Mouse (Mus musculus): ENCODE measurements around the gene Rgcc. TPM values are rescaled to one million over a fixed set of nuclear protein-coding genes. Genes with fewer than 3 reads are reported as not detected.

Gene Rgcc
- 226 and 293 TPM in 2 replicates for polyA plus RNA-seq (2012; rRNA removed)
- polyA plus RNA-seq (2014; fragmentation: Nextera tagmentation; extraction: Ambion mirVana): 357 and 375 TPM in 2 replicates

DNA sequence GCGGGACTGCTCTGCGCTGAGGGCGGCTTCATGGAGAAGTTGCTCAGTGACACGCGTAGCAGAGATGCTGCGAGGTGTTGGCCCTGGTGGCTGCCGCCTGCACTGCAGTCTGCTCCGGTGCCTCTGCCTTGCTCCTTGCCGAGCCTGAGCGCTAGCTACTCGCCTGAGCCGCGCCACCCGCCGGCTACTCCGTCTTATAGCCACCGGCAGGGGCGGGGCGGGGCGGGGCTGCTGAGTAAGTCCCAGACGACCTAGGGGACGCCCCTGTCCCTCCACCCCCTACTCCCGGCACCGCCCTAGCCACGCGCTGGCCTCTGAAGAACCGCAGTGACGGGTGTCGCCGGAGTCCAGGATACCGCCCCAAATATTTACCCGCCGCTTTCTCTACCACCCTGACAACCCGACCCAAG is at the start of gene Rgcc:
TSS of gene Rgcc (minus strand) at position 180 of the 410 bp plus-strand sequence.
- peak; percentile 93 to 94 (median 94) for DNase-seq (ENCODE audit: low read depth in 3 of 3, low spot score in 3 of 3)
- Histone ChIP-seq H3K9ac (replicated peaks) (peak within 1 kb of the TSS; percentile 95), H3K27ac (peak within 1 kb of the TSS; percentile 92), H3K36me3 (replicated peaks; ENCODE audit: control insufficient read depth, insufficient read depth, low read depth) (peaks cover 22% of the 10 kb centered on the region), H3K9me3 (ENCODE audit: control insufficient read depth, low read length) (no peaks in the 10 kb centered on the region), H3K4me1 (replicated peaks; ENCODE audit: control insufficient read depth in 2 of 2, insufficient read depth in 2 of 2, low read length in 1 of 2) (peaks cover 48 to 61% of the 10 kb centered on the region in 2 experiments), H3K4me3 (ENCODE audit: insufficient read depth in 1 of 2, low read depth in 2 of 2, low read length in 2 of 2) (peak within 1 kb of the TSS; percentile 78), H3K27me3 (ENCODE audit: control insufficient read depth, insufficient read depth, low read length) (no peaks in the 10 kb centered on the region), H3K4me2 (ENCODE audit: low read depth) (peak within 1 kb of the TSS; percentile 91)
- TF ChIP-seq CTCF (IDR thresholded peaks at IDR 0.05; ENCODE audit: low read depth): peak; percentile 98
- peak; percentile 65; the same call in 1 of the 2 replicates for TF ChIP-seq EP300 (IDR thresholded peaks at IDR 0.05; ENCODE audit: low read depth)
- ATAC-seq (ENCODE audit: insufficient read depth): peak; percentile 95
- WGBS (ENCODE audit: insufficient replicate concordance): under 1% methylated on average over 34 of the region's 34 CpGs

DNA sequence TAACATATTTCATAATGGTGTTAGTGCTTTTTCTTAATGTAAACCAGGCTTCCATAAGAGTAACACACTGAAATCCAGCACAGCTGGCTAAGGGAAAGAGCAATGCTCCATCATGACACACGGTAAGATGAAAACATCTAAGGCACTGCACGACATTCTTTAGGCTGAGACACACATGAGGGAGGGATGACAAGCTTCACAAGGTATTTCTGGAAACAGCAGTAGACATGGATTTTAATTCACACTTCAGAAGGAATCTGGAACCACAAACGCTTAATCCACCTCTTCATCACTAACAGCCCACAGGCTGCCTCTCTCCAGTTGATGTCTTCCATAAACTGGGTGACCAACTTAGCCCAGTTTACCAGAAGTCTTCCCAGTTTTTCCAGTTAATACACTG is 44.9 kb upstream of the Rgcc start:
- H3K36me3 ChIP-seq (replicated peaks; ENCODE audit: control insufficient read depth, insufficient read depth, low read depth): peaks cover 39% of the 10 kb centered on the region
- no peak for DNase-seq (ENCODE audit: low read depth in 3 of 3, low spot score in 3 of 3)

DNA sequence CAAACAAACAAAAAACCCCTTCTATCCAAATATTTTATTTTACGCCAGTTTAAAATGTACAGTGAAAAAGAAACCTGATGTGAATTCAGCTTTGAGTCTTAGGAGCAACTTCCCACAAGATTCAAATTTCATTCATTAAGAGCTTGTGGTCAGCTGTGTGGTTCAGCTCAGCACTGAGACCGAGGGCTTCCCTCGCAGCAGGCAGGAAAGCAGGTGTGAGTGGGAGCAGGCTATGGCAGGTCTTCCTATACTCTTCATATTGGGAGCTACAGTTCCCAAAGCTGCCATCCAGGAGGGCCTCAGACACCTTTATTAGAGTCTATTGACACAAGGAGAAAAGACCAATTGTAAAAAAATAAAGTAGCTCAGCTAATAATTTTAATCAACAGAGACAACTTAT is 34.2 kb upstream of the Rgcc start:
- Histone ChIP-seq H3K36me3 (replicated peaks; ENCODE audit: control insufficient read depth, insufficient read depth, low read depth) (peaks cover 41% of the 10 kb centered on the region), H3K4me1 (replicated peaks; ENCODE audit: control insufficient read depth in 2 of 2, insufficient read depth in 2 of 2, low read length in 1 of 2) (peaks cover 10 to 13% of the 10 kb centered on the region in 2 experiments), H3K9ac (replicated peaks) (no peak overlapping the region), H3K4me2 (ENCODE audit: low read depth) (no peak overlapping the region), H3K4me3 (ENCODE audit: insufficient read depth in 1 of 2, low read depth in 2 of 2, low read length in 2 of 2) (no peak overlapping the region), H3K27ac (no peak overlapping the region), H3K27me3 (ENCODE audit: control insufficient read depth, insufficient read depth, low read length) (no peaks in the 10 kb centered on the region), H3K9me3 (ENCODE audit: control insufficient read depth, low read length) (no peaks in the 10 kb centered on the region)
- ATAC-seq (ENCODE audit: insufficient read depth) (no peak), DNase-seq (ENCODE audit: low read depth in 3 of 3, low spot score in 3 of 3) (no peak)
- 76% methylated on average over 3 of the region's 3 CpGs for WGBS (ENCODE audit: insufficient replicate concordance)
- no peak for TF ChIP-seq EP300 (IDR thresholded peaks at IDR 0.05; ENCODE audit: low read depth)
- TF ChIP-seq CTCF (IDR thresholded peaks at IDR 0.05; ENCODE audit: low read depth): no peak

More for the DNA sequence above, 44.9 kb upstream of the Rgcc start:
- H3K4me3 ChIP-seq (ENCODE audit: insufficient read depth in 1 of 2, low read depth in 2 of 2, low read length in 2 of 2): no peak overlapping the region
- 85% methylated on average over 3 of the region's 3 CpGs for WGBS (ENCODE audit: insufficient replicate concordance)
- no peak overlapping the region for H3K4me2 ChIP-seq (ENCODE audit: low read depth)
- H3K27ac ChIP-seq: no peak overlapping the region
- TF ChIP-seq CTCF (IDR thresholded peaks at IDR 0.05; ENCODE audit: low read depth) (no peak), EP300 (IDR thresholded peaks at IDR 0.05; ENCODE audit: low read depth) (no peak)
- no peak overlapping the region for H3K9ac ChIP-seq (replicated peaks)
- H3K9me3 ChIP-seq (ENCODE audit: control insufficient read depth, low read length): peaks cover 3% of the 10 kb centered on the region; the same call in 1 of the 2 replicates
- no peak for ATAC-seq (ENCODE audit: insufficient read depth)
- H3K4me1 ChIP-seq (replicated peaks; ENCODE audit: control insufficient read depth in 2 of 2, insufficient read depth in 2 of 2, low read length in 1 of 2): no peaks in the 10 kb centered on the region
- no peaks in the 10 kb centered on the region for H3K27me3 ChIP-seq (ENCODE audit: control insufficient read depth, insufficient read depth, low read length)

DNA sequence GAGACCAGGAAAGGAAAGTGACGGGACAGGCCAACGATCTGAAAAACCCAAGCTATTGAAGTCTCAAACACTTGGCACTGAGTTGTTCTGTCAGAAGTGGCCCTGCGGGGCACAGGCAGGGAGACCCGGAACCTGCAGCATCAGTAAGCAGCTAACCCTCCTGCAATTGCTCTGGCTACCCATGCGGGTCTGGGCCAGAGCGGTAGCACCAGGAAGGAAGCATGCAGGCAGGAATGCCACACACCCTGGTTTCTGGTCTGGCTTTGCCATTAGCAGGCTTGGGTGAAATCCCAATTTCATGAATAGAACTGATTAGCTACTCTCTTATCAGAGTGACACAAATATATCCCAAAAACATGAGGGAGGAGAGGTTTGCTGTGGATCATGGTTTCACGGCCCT is 30.5 kb upstream of the Rgcc start:
- DNase-seq (ENCODE audit: low read depth in 3 of 3, low spot score in 3 of 3) (no peak), ATAC-seq (ENCODE audit: insufficient read depth) (no peak)
- Histone ChIP-seq H3K27ac (peak overlapping the region; percentile 26), H3K36me3 (replicated peaks; ENCODE audit: control insufficient read depth, insufficient read depth, low read depth) (peaks cover 18% of the 10 kb centered on the region), H3K4me3 (ENCODE audit: insufficient read depth in 1 of 2, low read depth in 2 of 2, low read length in 2 of 2) (no peak overlapping the region; a peak in 1 of 4 replicates), H3K9ac (replicated peaks) (peak overlapping the region; percentile 14; the same call in 1 of the 2 replicates), H3K4me2 (ENCODE audit: low read depth) (peak overlapping the region; percentile 82), H3K4me1 (replicated peaks; ENCODE audit: control insufficient read depth in 2 of 2, insufficient read depth in 2 of 2, low read length in 1 of 2) (peaks cover 10 to 13% of the 10 kb centered on the region in 2 experiments), H3K27me3 (ENCODE audit: control insufficient read depth, insufficient read depth, low read length) (no peaks in the 10 kb centered on the region), H3K9me3 (ENCODE audit: control insufficient read depth, low read length) (no peaks in the 10 kb centered on the region)
- TF ChIP-seq CTCF (IDR thresholded peaks at IDR 0.05; ENCODE audit: low read depth) (no peak), EP300 (IDR thresholded peaks at IDR 0.05; ENCODE audit: low read depth) (no peak)
- 52% methylated on average over 7 of the region's 7 CpGs for WGBS (ENCODE audit: insufficient replicate concordance)

DNA sequence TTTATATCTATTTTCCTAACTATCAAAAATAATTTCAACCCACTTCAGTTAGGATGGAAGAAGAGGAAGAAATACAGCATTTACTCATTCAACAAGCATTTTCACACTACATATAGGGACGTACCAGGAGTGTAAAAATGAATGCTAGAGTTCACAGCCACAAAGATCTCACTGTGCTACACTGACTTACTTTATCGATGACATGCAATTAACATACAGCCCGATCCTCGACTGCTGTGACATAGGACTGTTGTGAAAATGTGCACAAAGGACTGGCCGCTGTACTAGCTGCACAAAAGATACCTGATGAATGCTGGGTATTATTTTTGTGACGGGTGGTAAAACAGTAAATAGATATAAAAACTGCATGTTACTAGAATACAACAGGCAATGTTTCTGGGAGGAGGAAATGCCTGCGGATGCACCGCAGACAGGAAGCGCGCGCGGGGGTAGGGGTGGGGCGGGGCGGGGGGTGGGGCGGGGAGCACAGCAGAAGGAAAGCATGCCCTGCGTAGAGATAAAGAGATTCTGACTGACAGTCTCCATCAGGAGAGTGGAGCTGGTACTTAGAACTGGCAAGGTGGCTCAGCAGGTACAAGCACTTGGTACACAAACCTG is 29.6 kb upstream of the Rgcc start:
- Histone ChIP-seq H3K4me3 (ENCODE audit: insufficient read depth in 1 of 2, low read depth in 2 of 2, low read length in 2 of 2) (peak overlapping the region; percentile 31 to 48), H3K9me3 (ENCODE audit: control insufficient read depth, low read length) (no peaks in the 10 kb centered on the region), H3K9ac (replicated peaks) (peak overlapping the region; percentile 55), H3K27me3 (ENCODE audit: control insufficient read depth, insufficient read depth, low read length) (no peaks in the 10 kb centered on the region), H3K27ac (peak overlapping the region; percentile 51), H3K4me1 (replicated peaks; ENCODE audit: control insufficient read depth in 2 of 2, insufficient read depth in 2 of 2, low read length in 1 of 2) (peaks cover 10 to 13% of the 10 kb centered on the region in 2 experiments), H3K36me3 (replicated peaks; ENCODE audit: control insufficient read depth, insufficient read depth, low read depth) (peaks cover 9% of the 10 kb centered on the region), H3K4me2 (ENCODE audit: low read depth) (peak overlapping the region; percentile 82)
- peak; percentile 16 to 44 (median 36) for DNase-seq (ENCODE audit: low read depth in 3 of 3, low spot score in 3 of 3)
- ATAC-seq (ENCODE audit: insufficient read depth): peak; percentile 92
- TF ChIP-seq EP300 (IDR thresholded peaks at IDR 0.05; ENCODE audit: low read depth): no peak
- TF ChIP-seq CTCF (IDR thresholded peaks at IDR 0.05; ENCODE audit: low read depth): no peak
- WGBS (ENCODE audit: insufficient replicate concordance): 4% methylated on average over 16 of the region's 16 CpGs
